Mouse (Mus musculus) thymus, adult 2 months (tissue): ENCODE measurements around the gene Inha. TPM values are rescaled to one million over a fixed set of nuclear protein-coding genes. Genes with fewer than 3 reads are reported as not detected.

Experiments
- DNase-seq: peaks from one replicate; pipeline ENCODE4 v3.0.0; 2021
- H3K27ac ChIP-seq: fragments of 200-500 bp; 2 replicates; pipeline ENCODE4 v1.5.1; 2012; ENCODE audit warnings: low read length, control low read depth; ENCODE audit not compliant: control insufficient read depth, insufficient read depth
- H3K27me3 ChIP-seq: fragments of 200-500 bp; 2 replicates; pipeline ENCODE4 v1.6.1; 2012; ENCODE audit warnings: mild to moderate bottlenecking, low read length, moderate library complexity, mixed read lengths; ENCODE audit not compliant: control insufficient read depth, insufficient read depth
- H3K36me3 ChIP-seq: fragments of 200-500 bp; 2 replicates; pipeline ENCODE4 v1.6.1; 2012; ENCODE audit warnings: mild to moderate bottlenecking, low read length, moderate library complexity; ENCODE audit not compliant: control insufficient read depth, insufficient read depth
- H3K4me1 ChIP-seq: fragments of 200-500 bp; replicated peaks from 2 replicates; pipeline ENCODE4 v1.6.1; 2012; ENCODE audit warnings: low read length; ENCODE audit not compliant: control insufficient read depth, insufficient read depth
- H3K4me3 ChIP-seq: fragments of 200-500 bp; 2 replicates; pipeline ENCODE4 v1.5.1; 2012; ENCODE audit warnings: mild to moderate bottlenecking, low read length, control low read depth, moderate library complexity; ENCODE audit not compliant: control insufficient read depth, insufficient read depth
- CTCF ChIP-seq: fragments of 200-500 bp; IDR thresholded peaks from 2 replicates; pipeline ENCODE4 v1.5.1; 2012; ENCODE audit warnings: mild to moderate bottlenecking, control low read depth, low read length, moderate library complexity, borderline replicate concordance; ENCODE audit not compliant: control insufficient read depth, poor library complexity, insufficient read depth; ENCODE audit errors: extremely low read depth
- POLR2A ChIP-seq: fragments of 200-500 bp; IDR thresholded peaks from 2 replicates; pipeline ENCODE4 v1.6.1; 2012; ENCODE audit warnings: mild to moderate bottlenecking, low read length, control low read depth, moderate library complexity; ENCODE audit not compliant: control insufficient read depth, poor library complexity, insufficient read depth; ENCODE audit errors: extremely low read depth
- WGBS: fragments of 180-500 bp; shearing (Covaris S2); methylation state at CpG from one replicate; pipeline ENCODE4 v1.1.7; 2018; 5-methylcytosine and 5-hydroxymethylcytosine counted together
- polyA plus RNA-seq: library from polyadenylated mRNA; depleted of rRNA; stranded (reverse); fragments of >200 nt; gene quantifications from 2 replicates; pipeline ENCODE4 v1.2.3, GENCODE M21; 2012

The Inha gene
- polyA plus RNA-seq, 1 experiment, result 19.9 TPM

DNA sequence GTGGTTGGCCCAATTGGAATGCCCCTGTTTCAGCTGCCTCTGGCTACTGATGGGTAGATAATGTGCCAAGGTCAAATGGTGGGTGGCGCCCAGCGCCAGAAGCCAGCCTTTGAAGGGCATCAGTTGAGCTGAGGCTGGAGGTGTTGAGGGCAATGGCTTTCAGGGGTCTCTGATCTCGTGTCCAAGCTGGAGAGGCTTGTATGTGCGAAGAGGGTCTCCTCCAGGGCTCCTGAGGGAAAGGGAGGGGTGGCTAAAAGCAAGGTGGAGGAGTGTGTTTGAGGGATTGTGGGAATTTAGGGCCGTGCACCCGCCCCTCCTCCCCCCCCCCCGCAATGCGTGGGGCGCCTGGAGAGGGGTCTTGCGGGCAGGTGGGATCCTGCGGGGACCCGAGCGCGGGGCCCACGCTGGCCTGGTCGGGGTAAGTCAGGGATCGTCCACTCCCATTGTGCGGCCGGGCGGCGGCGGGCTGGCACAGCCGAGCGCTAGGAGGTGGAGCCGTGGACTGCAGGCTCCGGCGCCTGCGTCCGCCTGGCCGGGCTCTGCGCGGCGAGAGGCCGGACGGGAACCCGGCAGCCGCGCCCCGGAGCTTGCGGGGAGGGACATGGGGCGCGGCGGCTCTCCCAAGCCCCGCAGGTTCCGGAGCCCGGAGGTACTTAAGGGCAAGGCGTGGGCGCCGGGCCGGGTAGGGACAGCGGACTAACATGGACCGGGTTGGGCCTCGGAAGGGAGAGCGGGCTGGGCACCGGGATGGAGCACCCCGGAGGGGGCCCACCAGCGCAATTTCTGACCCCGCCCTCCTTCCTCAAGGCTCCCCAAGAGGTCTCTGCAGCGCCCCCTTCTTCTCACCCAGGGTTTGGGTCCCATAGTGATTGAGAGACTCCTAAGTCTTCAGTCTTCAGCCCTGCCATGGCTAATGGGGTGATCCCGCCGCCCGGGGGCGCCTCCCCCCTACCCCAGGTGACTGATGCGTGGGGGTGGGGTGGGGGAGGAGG, 39.4 kb downstream of the Inha start, which contains the start of gene Slc4a3:
Gene Slc4a3 (plus strand): TSS at position 302 of the 992 bp plus-strand sequence.
- 4% methylated on average over 62 of the region's 64 CpGs for WGBS

DNA sequence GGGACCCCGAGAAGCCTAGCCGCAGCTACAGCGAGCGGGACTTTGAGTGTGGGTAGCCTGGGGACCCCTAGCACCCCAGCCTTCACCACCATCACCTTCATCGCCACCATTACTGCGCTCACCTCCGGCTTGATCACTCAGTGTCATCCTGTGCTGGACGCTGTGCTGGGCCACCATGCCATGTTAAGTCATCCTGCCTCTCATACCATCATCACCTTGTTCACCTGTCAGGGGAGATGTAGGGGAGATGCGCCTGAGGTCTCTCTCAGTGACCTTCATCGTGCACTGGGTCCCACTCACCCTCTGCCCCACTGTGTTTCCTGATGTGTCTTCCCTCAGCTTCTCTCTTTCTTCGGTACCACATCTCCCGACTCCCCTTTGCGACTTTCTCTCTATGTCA, 40.5 kb downstream of the Inha start:
- peaks cover 3% of the 10 kb centered on the region; the same call in 1 of the 2 replicates for H3K27me3 ChIP-seq
- DNase-seq, result no peak
- 92% methylated on average over 13 of the region's 13 CpGs for WGBS
- H3K4me3 ChIP-seq, result no peak overlapping the region
- no peak overlapping the region for H3K27ac ChIP-seq
- TF ChIP-seq CTCF, result no peak
- TF ChIP-seq POLR2A, result no peak
- no peaks in the 10 kb centered on the region for H3K36me3 ChIP-seq
- H3K4me1 ChIP-seq, result no peaks in the 10 kb centered on the region

More for the DNA sequence above, 39.4 kb downstream of the Inha start, which contains the start of gene Slc4a3:
- H3K27me3 ChIP-seq, result peaks cover 3% of the 10 kb centered on the region; the same call in 1 of the 2 replicates
- DNase-seq, result no peak
- no peak within 1 kb of the TSS for H3K27ac ChIP-seq
- 0 out of 2 replicates have a peak within 1 kb of the TSS, but pooled peaks have one; percentile 5 for H3K4me3 ChIP-seq
- TF ChIP-seq CTCF, result no peak
- no peak for TF ChIP-seq POLR2A
- no peaks in the 10 kb centered on the region for H3K36me3 ChIP-seq
- H3K4me1 ChIP-seq, result no peaks in the 10 kb centered on the region

DNA sequence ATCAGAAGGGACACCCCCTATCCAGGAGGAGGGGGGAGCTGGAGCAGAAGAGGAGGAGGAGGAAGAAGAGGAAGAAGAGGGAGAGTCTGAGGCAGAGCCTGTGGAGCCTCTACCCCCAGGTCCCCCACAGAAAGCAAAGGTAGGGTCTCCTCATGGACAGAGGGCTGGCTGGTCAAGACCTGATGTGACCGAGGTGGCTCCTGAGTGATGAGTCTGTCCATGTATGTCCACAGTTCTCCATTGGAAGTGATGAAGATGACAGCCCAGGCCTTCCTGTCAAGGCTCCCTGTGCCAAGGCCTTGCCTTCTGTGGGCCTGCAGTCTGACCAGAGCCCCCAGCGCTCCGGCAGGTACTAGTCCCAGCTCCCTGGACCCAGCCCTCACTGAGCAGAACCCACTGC, 41.2 kb downstream of the Inha start:
- DNase-seq, result no peak
- H3K36me3 ChIP-seq, result no peaks in the 10 kb centered on the region
- 90% methylated on average over 3 of the region's 3 CpGs for WGBS
- TF ChIP-seq CTCF (no peak), POLR2A (no peak)
- no peak overlapping the region for H3K27ac ChIP-seq
- H3K4me3 ChIP-seq, result no peak overlapping the region
- H3K27me3 ChIP-seq, result peaks cover 3% of the 10 kb centered on the region; the same call in 1 of the 2 replicates
- H3K4me1 ChIP-seq, result no peaks in the 10 kb centered on the region

GRCm38 (mm10) chr1:75548871-75549270, 42.0 kb downstream of the Inha start:
- Histone ChIP-seq H3K27me3 (peaks cover 3% of the 10 kb centered on the region; the same call in 1 of the 2 replicates), H3K36me3 (no peaks in the 10 kb centered on the region), H3K4me3 (no peak overlapping the region), H3K4me1 (no peaks in the 10 kb centered on the region), H3K27ac (no peak overlapping the region)
- WGBS, result 91% methylated on average over 17 of the region's 17 CpGs
- DNase-seq, result no peak
- TF ChIP-seq CTCF (no peak), POLR2A (no peak)

GRCm38 (mm10) chr1:75549289-75550279, 42.7 kb downstream of the Inha start:
- no peak overlapping the region for H3K27ac ChIP-seq
- H3K27me3 ChIP-seq, result peaks cover 3% of the 10 kb centered on the region; the same call in 1 of the 2 replicates
- no peak for DNase-seq
- TF ChIP-seq POLR2A (no peak), CTCF (no peak)
- no peaks in the 10 kb centered on the region for H3K4me1 ChIP-seq
- 89% methylated on average over 17 of the region's 17 CpGs for WGBS
- H3K36me3 ChIP-seq, result no peaks in the 10 kb centered on the region
- H3K4me3 ChIP-seq, result no peak overlapping the region
